Mouse (Mus musculus) left cerebral cortex, adult 18-20 months (tissue): ENCODE measurements around the gene Gm8300. TPM values are rescaled to one million over a fixed set of nuclear protein-coding genes. Genes with fewer than 3 reads are reported as not detected.
"Not testable (repeated sequence)": the region's sequence is repeated elsewhere in the genome, so short reads cannot be mapped to it uniquely, and the experiment has no call there.

Experiments
- DNase-seq, 2 experiments: peaks; one replicate each; pipeline ENCODE4 v3.0.0; 2021 to 2022; ENCODE audit warnings: low spot score in 2 of 2, mixed read lengths in 1 of 2
- long read RNA-seq, 2 experiments: library from polyadenylated mRNA; stranded (forward); transcript quantifications; one replicate each; pipeline ENCODE4 v2.0.0; 2021
- total RNA-seq, 2 experiments: library from RNA; stranded (reverse); gene quantifications; 2 replicates each; pipeline ENCODE4 v1.2.3; 2021

The Gm8300 gene
- total RNA-seq = not detected
- long read RNA-seq, experiment 1 = 0 reads
- long read RNA-seq, experiment 2 = 0 reads

- not testable (repeated sequence) for DNase-seq
These were observed at the start of gene Gm8300 for GRCm38 (mm10) chr12:87514016-87514415. Gene Gm8300 (plus strand): TSS chr12:87514316.

GRCm38 (mm10) chr12:87464678-87465297 lies 49.3 kb upstream of the Gm8300 start:
- no peak for DNase-seq

- DNase-seq = no peak
These were observed 43.6 kb upstream of the Gm8300 start for GRCm38 (mm10) chr12:87470263-87471136.

- peak; percentile 24 to 25 for DNase-seq
These were observed 42.6 kb upstream of the Gm8300 start for GRCm38 (mm10) chr12:87471421-87471963.

GRCm38 (mm10) chr12:87471964-87472786 lies 41.9 kb upstream of the Gm8300 start, which contains the start of gene Snw1:
Gene Snw1 (minus strand): TSS chr12:87472274.
- DNase-seq = peak; percentile 91 to 96

GRCm38 (mm10) chr12:87474756-87475155 lies 39.4 kb upstream of the Gm8300 start:
- no peak for DNase-seq

GRCm38 (mm10) chr12:87482482-87482881 lies 31.6 kb upstream of the Gm8300 start:
- not testable (repeated sequence) for DNase-seq

GRCm38 (mm10) chr12:87488683-87489082 lies 25.4 kb upstream of the Gm8300 start:
- not testable (repeated sequence) for DNase-seq

- not testable (repeated sequence) for DNase-seq
These were observed 19.7 kb upstream of the Gm8300 start, which contains the start of gene Gm5788 for GRCm38 (mm10) chr12:87494421-87494820. Gene Gm5788 (plus strand): TSS chr12:87494721.

GRCm38 (mm10) chr12:87519616-87520015 lies 5.5 kb downstream of the Gm8300 start:
- not testable (repeated sequence) for DNase-seq

- DNase-seq = no peak
These were observed 29.8 kb downstream of the Gm8300 start for GRCm38 (mm10) chr12:87543927-87544326.

- not testable (repeated sequence) for DNase-seq
These were observed 36.5 kb downstream of the Gm8300 start for GRCm38 (mm10) chr12:87550628-87551027.

Other genes with a start within 250 kb of the Gm8300 start
- 10 to 100 TPM; 50.9 to 54.3 TPM for gene Vipas39, start 248.1 kb upstream of the Gm8300 start, total RNA-seq
- gene Ahsa1, start 247.8 kb upstream of the Gm8300 start, total RNA-seq = 100 to 1,000 TPM; 176 to 181 TPM
- under 1 TPM; 0.30 to 0.33 TPM for gene Ism2, start 214.6 kb upstream of the Gm8300 start, total RNA-seq
- gene Sptlc2, start 126.0 kb upstream of the Gm8300 start, total RNA-seq = 10 to 100 TPM; 31.7 to 33.3 TPM
- 10 to 100 TPM; 96.2 to 96.3 TPM for gene Slirp, start 70.4 kb upstream of the Gm8300 start, total RNA-seq
- gene Alkbh1, start 70.3 kb upstream of the Gm8300 start, total RNA-seq = 10 to 100 TPM; 19.2 to 20.3 TPM
- gene Snw1, start 42.0 kb upstream of the Gm8300 start, total RNA-seq = 10 to 100 TPM; 69.7 to 70.8 TPM
- not detected for gene Gm5788, start 19.6 kb upstream of the Gm8300 start, total RNA-seq
- gene Oog1, start 88.4 kb downstream of the Gm8300 start, total RNA-seq = not detected
- gene Gm4027, start 104.6 kb downstream of the Gm8300 start, total RNA-seq = not detected
- not detected for gene Gm16381, start 130.3 kb downstream of the Gm8300 start, total RNA-seq